Mouse (Mus musculus) adrenal gland, postnatal 36 days (tissue): Measurements from ENCODE around the gene Prss16. TPM values are rescaled to one million over a fixed set of nuclear protein-coding genes. Genes with fewer than 3 reads are reported as not detected.

Experiments used
- DNase-seq, 2 experiments: peaks; one replicate each; pipeline ENCODE4 v3.0.0; 2021; ENCODE audit warnings: mixed read lengths in 1 of 2
- long read RNA-seq, 2 experiments: library from polyadenylated mRNA; stranded (forward); transcript quantifications; one replicate each; pipeline ENCODE4 v2.0.0; 2021; ENCODE audit warnings: borderline sequencing depth in 2 of 2
- total RNA-seq, 2 experiments: library from RNA; stranded (reverse); gene quantifications; 2 replicates each; pipeline ENCODE4 v1.2.3; 2021

The Prss16 gene
- total RNA-seq = under 1 TPM in 1 of 2 experiments, not detected in 1; 0.53 TPM
- long read RNA-seq, experiment 1 = 0 reads
- long read RNA-seq, experiment 2 = 0 reads

GRCm38 (mm10) chr13:22009642-22010041 is at the start of gene Prss16:
Gene Prss16, minus strand, starts transcription at chr13:22009742.
- DNase-seq = no peak

- no peak for DNase-seq
Observed at GRCm38 (mm10) chr13:22053754-22054153, 44.2 kb upstream of the Prss16 start.

GRCm38 (mm10) chr13:22051523-22051859 is 41.9 kb upstream of the Prss16 start:
- DNase-seq = no peak

GRCm38 (mm10) chr13:22050591-22051522 is 41.3 kb upstream of the Prss16 start:
- DNase-seq = peak; percentile 94 to 97

GRCm38 (mm10) chr13:22049737-22050440 is 40.3 kb upstream of the Prss16 start:
- peak in 1 of 2 experiments; percentile 48 for DNase-seq

GRCm38 (mm10) chr13:22049041-22049440 is 39.5 kb upstream of the Prss16 start:
- no peak for DNase-seq

GRCm38 (mm10) chr13:22045311-22045710 is 35.8 kb upstream of the Prss16 start:
- DNase-seq = no peak

- no peak for DNase-seq
Observed at GRCm38 (mm10) chr13:22044432-22045155, 35.1 kb upstream of the Prss16 start.

GRCm38 (mm10) chr13:22043503-22044431 is 34.2 kb upstream of the Prss16 start:
- no peak for DNase-seq

GRCm38 (mm10) chr13:22042568-22043502 is 33.3 kb upstream of the Prss16 start, which contains the start of the genes Hist1h2ag and Hist1h2bj:
Gene Hist1h2ag, minus strand, starts transcription at chr13:22042944.
Gene Hist1h2bj, plus strand, starts transcription at chr13:22043214.
- DNase-seq = peak; percentile 78 to 79

- no peak for DNase-seq
Observed at GRCm38 (mm10) chr13:22041651-22042567, 32.4 kb upstream of the Prss16 start.

GRCm38 (mm10) chr13:22041142-22041536 is 31.6 kb upstream of the Prss16 start, which contains the start of gene Hist1h4i:
Gene Hist1h4i, minus strand, starts transcription at chr13:22041362.
- peak; percentile 95 to 96 for DNase-seq

- DNase-seq = no peak
Observed at GRCm38 (mm10) chr13:22040464-22041141, 31.1 kb upstream of the Prss16 start.

GRCm38 (mm10) chr13:22039951-22040463 is 30.5 kb upstream of the Prss16 start:
- DNase-seq = no peak

GRCm38 (mm10) chr13:22039364-22039763 is 29.8 kb upstream of the Prss16 start:
- no peak for DNase-seq

- no peak for DNase-seq
Observed at GRCm38 (mm10) chr13:22037415-22037814, 27.9 kb upstream of the Prss16 start.

- DNase-seq = no peak
Observed at GRCm38 (mm10) chr13:22036986-22037385, 27.4 kb upstream of the Prss16 start.
